Mouse (Mus musculus): ENCODE measurements at regions not wholly inside any gene's neighbourhood (a gene's known extent, or its start where the extent isn't known, plus 50 kb on each side); places are given as distances from the start of the nearest gene placed in this dataset.

DNA sequence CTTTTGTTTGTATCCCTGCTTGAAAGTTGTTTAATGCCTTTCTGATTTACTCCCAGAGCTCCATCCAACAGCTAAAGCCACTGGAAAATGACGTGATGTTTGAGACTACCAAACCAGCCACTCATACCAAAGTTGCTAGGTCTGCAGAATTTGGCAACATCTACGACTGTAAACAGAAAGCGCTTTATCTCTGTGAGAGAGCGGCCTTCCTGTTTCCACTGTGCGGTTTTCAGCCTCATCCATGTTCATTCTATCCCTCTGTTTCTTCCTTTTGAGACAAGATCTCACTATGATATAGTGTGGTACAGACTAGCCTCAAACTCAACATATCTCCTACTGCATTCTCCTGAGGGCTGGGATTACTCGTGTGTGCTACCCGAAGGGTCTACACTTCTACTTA is 100.0 kb downstream of the Tmem30b start:
- no peak for TF ChIP-seq CTCF (IDR thresholded peaks at IDR 0.05; ENCODE audit: control insufficient read depth, insufficient read depth, insufficient replicate concordance, low read depth, low read length)
- no peak for TF ChIP-seq POLR2A (IDR thresholded peaks at IDR 0.05; ENCODE audit: control insufficient read depth, low read depth, low read length)
